Mouse (Mus musculus): ENCODE data around the gene Gab2.

The Gab2 gene

DNA sequence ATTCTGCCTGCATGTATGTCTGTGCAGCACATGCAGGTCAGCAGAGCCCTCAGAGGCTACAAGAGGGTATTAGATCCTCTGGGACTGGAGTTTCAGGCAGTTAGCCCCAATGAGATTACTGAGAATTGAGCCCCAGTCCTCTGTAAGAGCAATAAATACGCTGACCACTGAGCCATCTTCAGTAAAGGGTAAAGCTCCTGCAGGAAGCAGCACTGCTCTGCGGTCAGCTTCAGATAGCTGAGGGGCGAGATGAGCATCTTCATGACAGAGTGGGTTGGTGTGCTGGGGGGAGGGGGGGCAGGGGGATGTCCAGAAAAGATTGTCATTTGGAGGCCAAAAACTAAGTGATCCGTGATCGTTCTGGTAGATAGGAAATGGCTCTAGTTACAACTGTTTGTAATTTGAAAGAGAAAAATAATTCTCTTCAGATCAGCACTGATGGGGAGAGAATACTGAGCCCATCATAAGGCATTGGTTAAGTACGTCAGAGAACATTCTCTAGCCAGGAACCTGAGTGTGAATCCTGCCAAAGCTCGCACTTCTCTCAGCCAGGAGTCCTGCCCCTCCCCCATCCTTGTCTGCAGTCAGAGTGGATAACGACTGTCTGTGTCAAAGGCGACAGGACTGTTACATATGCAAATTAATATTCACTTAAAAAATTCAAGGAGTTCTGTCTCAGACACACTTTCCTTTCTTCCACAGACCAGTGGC, 264.9 kb downstream of the Gab2 start:
- DNase-seq (ENCODE audit: low read depth, low spot score) = no peak

GRCm38 (mm10) chr7:97346822-97347166, 265.4 kb downstream of the Gab2 start:
- DNase-seq (ENCODE audit: low read depth, low spot score) = no peak

- DNase-seq (ENCODE audit: low read depth, low spot score) = no peak
These were observed 266.1 kb downstream of the Gab2 start for GRCm38 (mm10) chr7:97347464-97347863.

- no peak for DNase-seq (ENCODE audit: low read depth, low spot score)
These were observed 266.9 kb downstream of the Gab2 start for GRCm38 (mm10) chr7:97348318-97348717.

DNA sequence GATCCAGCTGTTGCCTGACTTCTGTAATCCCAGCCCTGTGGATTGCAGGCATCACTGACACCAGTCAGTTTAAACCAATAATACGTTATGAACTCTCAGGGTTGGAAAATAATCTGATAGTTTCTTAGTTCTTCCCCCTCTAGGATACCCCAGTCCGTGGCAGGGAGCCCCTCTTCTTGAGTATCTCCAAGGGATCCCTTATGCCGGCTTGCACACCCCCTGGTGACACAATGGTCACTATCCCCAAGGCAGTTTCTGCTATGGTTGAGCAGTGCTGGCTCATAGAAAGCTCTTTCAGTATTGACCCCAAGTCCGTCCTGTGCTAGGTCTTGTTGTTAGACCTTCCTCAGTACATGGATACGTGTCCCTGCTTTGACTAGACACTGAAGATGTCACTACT, 267.4 kb downstream of the Gab2 start:
- no peak for DNase-seq (ENCODE audit: low read depth, low spot score)

- no peak for DNase-seq (ENCODE audit: low read depth, low spot score)
These were observed 268.1 kb downstream of the Gab2 start for GRCm38 (mm10) chr7:97349438-97349837.

DNA sequence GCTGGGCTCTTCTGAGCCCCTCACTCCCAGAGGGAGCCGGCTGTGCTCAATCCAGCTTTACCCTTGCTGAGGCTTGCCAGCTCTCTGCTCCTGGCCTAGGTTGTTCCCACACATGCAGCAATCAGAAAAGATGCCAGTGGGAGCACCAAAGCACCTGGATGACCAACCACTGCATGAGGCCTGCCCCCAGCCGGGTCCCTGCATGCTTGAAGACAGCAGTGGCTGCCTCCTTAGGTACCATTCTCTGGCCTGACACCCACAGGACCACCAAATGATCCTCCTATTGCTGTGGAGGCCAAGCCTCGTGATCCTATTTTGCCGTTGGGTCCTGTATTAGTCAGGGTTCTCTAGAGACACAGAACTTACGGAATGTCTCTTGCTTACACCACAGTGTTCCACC, 269.5 kb downstream of the Gab2 start:
- DNase-seq (ENCODE audit: low read depth, low spot score) = no peak

DNA sequence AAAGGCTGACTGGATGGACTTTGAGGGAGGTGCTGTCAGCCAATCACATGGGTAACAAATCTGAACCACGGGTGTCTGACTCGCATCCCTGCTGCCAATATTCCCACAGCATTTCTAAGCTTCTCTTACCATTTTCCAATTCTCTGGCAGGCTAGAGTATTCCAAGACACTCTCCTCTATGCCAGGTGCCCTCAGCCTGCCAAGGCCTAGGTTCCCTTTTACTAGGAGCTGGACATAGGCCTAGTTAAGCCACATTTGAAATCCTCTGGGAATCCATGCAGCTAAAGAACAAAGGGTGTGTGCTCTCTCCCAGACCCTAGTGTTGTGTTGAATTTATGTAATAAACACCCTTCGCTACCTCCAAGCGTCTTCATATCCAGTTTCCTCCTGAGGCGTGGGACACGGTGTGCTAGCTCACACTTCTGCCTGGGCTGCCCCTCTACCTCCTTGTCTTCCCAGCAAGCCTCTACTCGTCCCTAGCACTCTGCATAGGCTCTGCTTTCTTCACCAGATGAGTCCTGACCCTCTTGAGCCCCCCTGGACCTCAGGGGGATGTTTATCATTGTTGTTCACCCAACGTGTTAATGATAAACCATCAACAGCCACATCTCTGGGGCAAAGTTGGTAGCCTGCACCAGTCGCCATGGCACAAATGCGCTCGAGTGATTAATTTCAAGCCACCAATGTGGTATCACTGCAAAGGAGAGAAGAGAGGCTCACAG, 270.6 kb downstream of the Gab2 start:
- no peak for DNase-seq (ENCODE audit: low read depth, low spot score)

DNA sequence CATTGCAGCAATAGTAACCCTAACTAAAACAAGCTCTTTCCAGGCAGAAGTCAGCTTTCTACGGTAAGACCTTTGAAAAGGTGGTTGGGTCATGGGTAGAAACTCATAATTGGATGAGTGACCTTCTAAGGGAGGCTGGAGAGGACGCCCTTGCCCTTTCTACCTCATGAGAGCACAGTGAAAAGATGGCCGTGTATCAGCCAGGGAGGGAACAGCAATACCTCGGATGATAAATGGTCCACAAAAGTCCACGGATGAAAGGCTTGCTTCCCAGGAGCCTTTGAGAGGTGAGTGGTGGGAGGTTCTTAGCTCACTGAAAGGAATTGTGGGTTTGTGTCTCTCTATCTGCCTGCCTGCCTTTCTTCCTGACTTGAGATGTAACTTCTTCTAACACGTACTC, 272.0 kb downstream of the Gab2 start:
- no peak for DNase-seq (ENCODE audit: low read depth, low spot score)

DNA sequence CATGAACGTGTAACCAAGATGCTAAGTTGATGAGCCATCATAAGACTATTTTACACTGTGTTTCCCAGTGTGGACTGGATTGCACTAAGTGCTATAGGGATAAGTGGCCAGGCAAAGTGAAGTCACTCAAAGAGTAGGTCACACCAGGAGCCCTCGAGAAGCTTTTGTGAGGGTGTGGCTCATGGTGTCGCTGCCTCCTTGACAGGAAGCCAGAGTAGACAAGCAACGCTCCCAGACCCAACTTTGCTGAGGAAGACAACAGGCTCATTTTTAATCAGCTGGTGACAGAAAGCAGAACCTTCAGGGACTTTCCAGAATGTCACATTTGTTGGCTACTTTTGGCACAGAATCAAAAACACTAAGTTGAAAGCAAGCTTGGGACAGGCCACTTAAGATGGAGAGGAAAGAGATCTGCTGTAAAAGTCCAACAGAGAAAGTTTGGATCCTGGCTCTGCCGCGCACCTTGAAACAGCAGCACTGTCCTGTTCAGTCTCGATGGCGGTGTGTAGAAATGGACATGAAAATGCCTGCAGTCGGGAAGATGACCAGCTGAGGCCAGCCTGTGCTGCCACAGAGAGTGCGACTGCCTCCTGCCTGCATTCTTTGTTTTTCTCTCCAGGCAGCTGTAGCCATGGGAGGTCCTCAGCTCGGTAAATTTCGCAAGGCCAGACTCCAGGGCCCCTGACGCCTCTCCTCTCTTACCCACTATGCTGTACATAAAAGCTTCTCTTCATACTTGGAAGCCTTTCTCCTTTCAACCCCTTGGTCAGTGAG, 273.9 kb downstream of the Gab2 start:
- DNase-seq (ENCODE audit: low read depth, low spot score) = no peak

GRCm38 (mm10) chr7:97356253-97356652, 274.9 kb downstream of the Gab2 start:
- DNase-seq (ENCODE audit: low read depth, low spot score) = no peak

- DNase-seq (ENCODE audit: low read depth, low spot score) = no peak
These were observed 275.5 kb downstream of the Gab2 start for GRCm38 (mm10) chr7:97356875-97357276.

- DNase-seq (ENCODE audit: low read depth, low spot score) = no peak
These were observed 276.5 kb downstream of the Gab2 start for GRCm38 (mm10) chr7:97357840-97358239.

- no peak for DNase-seq (ENCODE audit: low read depth, low spot score)
These were observed 277.0 kb downstream of the Gab2 start for GRCm38 (mm10) chr7:97358347-97358746.
